Mouse (Mus musculus) limb, embryonic 11.5 days (tissue): ENCODE measurements at regions not wholly inside any gene's neighbourhood (a gene's known extent, or its start where the extent isn't known, plus 50 kb on each side); places are given as distances from the start of the nearest gene placed in this dataset. TPM values are rescaled to one million over a fixed set of nuclear protein-coding genes. Genes with fewer than 3 reads are reported as not detected.

Experiments
- microRNA counts: library from miRNA; unstranded; fragments of <30 nt; microRNA quantifications from one replicate; lab custom pipeline; 2016
- microRNA-seq: library from miRNA; unstranded; fragments of <30 nt; microRNA quantifications from one replicate; pipeline ENCODE4, GENCODE M21; 2016

MicroRNAs encoded in the stretch of these regions (microRNA counts, 519-probe panel; counts per million panel counts)
- not detected for microRNA mmu-miR-2136 (lab: Ali Mortazavi, UCI)

Small RNAs in the stretch of these regions (microRNA-seq; reads per million reads assigned to microRNA genes)
- gene Mir2136: not detected
